Mouse (Mus musculus) frontal cortex, postnatal 14 days (tissue): ENCODE measurements around the gene Stn1.
"Not testable (repeated sequence)": the region's sequence is repeated elsewhere in the genome, so short reads cannot be mapped to it uniquely, and the experiment has no call there.

Source experiments
- DNase-seq, 2 experiments: peaks; one replicate each; pipeline ENCODE4 v3.0.0; 2022; ENCODE audit warnings: low spot score in 2 of 2

The Stn1 gene

DNA sequence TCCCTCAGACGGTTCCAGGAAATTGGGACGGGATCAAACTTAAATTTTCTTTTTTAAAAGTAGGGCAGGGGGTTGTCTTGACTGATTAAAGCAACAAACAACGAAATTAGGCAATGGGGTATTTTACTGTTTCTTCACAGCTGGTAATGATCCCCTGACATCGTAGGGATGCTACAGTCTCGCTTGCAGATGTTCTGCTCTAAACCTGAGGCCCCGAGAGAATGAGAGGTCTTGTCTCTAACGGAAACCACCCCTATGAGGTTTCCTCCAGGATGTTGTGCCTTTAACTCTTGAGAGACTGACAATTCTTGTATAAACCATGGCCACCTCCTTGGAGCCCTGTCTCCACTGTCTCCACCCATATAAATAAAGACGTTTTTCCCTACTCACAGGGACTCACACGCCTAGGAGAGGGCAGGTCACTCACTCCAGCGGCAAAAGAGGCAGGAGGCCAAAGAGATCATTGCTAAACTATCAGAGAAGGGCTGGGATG lies at the start of gene Stn1:
Gene Stn1 (minus strand): TSS at position 208 of the 493 bp plus-strand sequence.
- DNase-seq, result no peak

DNA sequence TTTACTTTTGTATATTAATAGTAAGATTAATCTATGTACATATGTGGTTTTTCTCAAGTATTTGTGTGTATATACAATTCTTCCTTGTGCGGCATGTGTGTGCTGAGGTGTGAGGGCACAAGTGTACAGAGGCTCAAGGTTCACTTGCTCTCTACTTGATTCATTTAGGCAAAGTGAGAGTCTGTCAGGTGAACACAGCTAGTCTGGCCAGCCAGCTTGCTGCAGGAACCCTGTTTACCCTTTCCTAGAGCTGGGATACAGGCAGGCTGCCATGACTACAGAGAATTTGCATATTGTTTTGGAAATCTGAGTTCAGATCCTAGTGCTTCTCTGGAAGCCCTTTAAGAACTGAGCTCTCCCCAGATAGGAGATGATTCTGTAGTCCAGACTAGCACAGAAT lies 49.7 kb upstream of the Stn1 start:
- DNase-seq, result no peak

DNA sequence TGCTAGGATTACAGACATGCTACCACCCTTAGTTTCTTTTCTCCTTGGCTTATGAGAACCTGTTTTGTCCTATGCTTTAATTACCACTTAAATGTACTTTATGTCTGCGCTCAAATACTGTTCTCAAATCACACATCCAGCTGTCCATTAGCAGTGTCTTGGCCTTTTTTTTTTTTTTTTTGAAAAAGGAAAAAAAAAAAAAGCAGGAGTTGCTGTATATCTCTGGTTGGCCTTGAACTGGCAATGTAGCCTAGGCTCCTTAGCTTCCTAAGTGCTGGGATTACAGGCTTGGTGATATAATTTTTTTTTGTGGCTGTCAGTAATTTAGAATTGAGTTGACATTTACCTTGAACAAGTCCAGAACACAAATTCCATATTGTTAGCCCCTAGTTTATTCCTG lies 48.5 kb upstream of the Stn1 start:
- no peak for DNase-seq

DNA sequence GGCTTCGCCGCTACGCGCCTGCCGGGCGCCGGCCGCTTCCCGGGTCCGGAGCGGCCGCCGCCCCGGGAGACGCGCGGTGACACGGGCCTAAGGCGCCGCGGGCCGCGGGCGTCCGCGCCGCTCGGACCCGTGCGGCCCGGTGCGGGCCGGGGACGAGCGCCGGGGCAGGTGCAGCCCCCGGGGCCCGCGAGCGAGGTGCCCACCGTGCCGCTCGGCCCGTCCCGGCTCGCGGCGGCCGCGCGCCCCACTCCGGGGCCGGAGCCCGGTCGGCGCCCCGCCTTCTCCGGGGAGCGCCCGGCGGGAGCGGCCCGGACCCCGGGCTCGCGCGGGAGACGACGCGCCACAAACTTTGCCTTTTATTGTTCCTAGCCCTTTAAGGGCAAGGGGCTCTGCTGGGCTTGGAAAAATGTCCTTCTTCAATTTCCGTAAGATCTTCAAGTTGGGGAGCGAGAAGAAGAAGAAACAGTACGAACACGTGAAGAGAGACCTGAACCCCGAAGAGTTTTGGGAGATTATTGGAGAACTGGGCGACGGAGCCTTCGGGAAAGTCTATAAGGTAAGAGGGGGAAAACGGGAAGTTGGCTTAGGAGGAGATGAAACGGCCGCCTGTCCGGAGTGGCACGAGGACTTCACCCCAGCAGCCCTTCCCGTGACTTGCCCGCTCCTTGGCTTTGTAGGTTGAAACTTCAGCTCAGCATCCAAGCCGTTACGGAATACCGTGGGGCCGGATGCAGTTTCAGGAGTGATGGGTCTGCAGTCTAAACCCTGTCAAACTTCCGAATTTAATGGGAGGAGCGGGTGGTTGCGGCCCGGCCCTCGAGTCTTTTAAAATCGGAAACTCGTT lies 42.7 kb upstream of the Stn1 start:
- DNase-seq, result no peak

DNA sequence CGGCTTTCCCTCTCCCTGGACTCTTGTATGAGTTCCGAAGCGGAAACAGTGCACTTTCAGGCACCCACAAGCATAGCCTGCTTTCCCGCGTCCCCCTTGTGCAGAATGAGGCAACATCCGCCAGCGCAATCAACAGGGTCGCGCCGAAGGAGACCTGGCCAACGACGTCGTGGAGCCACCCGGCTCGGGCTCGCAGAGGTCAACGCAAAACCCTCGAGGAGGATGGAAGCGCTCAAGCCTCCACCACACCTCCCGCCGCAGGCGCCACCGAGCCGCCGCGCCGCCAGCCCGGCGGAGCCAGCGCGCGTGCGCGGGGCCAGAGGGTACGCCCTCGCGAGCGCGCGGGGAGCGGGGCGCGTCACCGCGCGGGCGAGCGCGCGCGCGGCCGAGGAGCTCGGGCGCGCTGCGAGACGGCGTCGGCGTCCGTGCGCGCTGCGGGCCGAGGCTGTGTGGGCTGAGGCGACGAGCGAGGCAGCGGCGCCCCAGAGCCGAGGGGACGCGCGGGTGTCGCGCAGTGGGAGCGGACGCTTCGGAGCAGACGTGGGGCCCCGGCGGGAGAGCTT lies 42.0 kb upstream of the Stn1 start, which contains the start of gene Slk:
Gene Slk (plus strand): TSS at position 454 of the 563 bp plus-strand sequence.
- DNase-seq, result peak; percentile 63 to 66

DNA sequence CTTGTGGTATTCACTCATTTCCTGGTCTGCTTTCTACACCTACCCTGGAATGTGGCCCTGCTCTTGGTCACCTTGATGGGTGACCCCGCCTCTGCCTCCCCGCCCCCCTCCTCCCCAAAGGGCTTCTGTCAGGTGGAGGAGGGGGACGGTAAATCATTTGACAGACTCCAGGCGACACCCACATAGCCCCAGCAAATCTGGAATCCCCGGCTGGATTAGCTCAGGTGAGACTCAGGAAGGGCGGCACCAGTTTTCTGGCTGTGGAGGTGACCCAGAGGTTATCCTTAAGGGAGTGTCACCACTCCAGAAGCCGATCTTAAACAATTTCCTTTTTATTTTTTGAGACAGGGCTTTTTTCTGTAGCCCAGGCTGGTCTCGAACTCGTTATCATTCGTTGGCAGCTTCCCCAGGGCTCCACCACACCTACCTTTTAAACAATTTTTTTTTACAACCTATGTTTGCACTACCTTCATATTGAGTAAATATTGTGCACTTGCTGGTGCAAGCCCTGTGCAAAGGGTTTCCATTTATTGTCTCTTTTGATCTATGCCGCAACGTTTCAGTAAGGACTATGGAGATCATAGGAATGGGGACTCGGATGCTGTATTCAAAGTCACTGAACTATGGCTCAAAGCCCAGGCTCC lies 41.4 kb upstream of the Stn1 start:
- DNase-seq, result no peak

DNA sequence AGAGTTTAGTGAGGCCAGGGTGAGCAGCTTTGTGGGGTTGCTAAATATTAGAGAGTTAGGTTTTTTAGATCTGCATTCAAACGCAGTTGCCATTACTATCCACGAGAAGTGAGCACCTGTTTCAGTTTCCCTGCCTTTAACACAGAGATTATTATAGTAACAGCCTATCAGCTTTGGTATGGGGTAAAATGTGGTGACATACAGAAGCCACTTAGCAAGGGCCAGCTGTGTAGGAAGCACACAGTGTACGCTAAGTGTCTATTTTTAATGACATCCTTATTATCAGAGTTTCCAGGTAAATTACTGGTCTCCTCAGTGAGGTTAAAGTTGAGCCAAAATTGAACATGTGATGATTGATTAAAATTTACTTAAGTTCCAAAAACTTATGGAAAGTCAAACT lies 36.4 kb upstream of the Stn1 start:
- DNase-seq, result no peak

DNA sequence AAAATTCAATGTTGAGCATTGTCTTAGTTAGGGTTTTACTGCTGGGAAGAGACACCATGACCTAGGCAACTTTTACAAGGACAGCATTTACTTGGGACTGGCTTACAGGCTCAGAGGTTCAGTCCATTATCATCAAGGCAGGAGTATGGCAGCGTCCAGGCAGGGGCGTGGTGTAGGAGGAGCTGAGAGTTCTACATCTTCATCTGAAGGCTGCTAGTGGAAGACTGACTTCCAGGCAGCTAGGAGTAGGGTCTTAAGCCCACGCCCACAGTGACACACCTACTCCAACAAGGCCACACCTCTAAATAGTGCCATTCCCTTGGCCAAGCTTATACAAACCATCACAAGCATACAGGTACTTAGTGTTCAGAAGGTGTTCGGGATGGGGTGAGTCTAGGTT lies 34.7 kb upstream of the Stn1 start:
- not testable (repeated sequence) for DNase-seq

DNA sequence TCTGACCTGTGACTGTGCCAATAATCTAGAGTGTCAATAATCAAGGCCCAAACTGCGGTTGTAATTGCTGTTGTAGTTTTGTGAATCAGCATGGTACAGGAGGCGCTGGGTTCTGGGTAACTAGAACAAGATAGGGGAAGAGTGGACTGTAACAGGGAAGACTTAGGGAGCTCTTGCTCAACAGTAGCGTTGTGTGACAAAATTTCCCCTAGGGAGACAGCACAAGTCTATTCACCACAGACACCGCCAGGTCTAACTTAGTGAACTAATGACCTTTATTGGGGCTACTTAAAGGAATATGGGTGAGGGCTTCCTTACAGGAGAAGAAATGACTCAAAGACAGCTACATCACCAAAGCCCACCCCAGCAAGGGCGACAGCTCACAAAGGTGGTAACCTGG lies 32.7 kb upstream of the Stn1 start:
- DNase-seq, result no peak

DNA sequence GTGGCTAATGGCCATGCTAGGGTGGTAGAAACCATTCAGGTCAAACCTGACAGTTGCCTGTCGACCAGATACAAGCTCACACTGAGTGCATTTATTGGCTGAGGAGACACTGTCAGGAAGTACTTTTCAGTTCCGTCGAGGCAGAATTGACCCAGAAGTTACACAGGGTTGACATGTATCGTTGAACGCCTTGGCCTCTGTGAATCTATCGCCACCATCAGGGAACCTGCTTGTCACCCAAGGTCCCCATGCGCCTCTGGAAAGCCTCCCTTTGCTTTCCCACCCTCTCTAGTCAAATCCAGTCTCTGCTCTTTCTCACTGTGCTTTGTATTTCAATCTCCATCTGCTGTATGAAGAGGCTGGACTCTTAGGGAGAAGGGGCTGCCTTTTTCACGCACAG lies 28.7 kb upstream of the Stn1 start:
- no peak for DNase-seq

DNA sequence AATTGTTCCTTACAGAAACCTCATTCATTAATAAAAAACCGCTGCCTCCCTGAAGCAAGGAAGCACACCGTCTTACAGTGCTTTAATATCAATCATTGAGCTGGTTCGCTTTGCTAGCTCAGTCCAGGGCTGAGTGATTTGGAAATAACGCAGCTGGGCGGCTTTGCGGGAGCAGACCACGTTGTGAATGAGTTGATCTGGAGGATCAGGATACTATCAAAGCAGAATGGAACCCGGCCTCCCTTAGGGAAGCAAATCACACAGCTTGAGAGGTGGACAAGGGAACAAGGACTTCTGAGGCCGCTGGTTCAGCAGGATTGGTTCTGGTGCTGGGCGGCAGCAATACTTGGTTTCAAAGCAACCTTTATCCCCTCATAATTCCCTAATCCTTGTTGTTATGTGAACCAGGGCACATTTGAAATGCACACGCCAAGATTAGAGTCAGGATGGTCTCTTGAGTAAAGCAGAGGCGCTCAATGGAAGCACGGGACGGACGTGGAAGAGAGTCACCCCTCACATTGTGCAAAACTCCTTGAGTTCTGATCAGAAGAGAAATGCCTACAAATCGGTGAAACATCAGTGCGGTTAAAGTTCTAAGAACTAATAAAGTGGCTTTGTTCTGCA lies 27.8 kb upstream of the Stn1 start:
- no peak for DNase-seq

DNA sequence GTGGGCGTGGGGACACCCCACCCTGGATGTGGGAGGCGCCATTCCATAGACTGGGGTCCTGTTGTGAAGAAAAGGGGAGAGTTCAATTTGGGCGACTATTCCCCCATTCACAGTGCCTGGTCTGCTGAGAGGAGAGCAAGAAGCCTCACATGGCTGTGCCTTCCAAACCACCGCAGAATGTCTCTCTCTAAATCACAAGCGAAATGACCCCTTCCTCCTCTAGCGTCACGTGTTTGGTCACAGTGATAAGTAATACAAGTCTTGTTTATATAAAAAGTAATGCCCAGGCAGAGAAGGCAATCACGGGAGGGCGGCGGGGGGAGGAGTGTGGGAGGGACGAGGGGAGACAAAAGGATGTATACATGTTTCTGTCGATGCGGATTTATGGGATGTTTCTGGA lies 26.4 kb upstream of the Stn1 start:
- no peak for DNase-seq

DNA sequence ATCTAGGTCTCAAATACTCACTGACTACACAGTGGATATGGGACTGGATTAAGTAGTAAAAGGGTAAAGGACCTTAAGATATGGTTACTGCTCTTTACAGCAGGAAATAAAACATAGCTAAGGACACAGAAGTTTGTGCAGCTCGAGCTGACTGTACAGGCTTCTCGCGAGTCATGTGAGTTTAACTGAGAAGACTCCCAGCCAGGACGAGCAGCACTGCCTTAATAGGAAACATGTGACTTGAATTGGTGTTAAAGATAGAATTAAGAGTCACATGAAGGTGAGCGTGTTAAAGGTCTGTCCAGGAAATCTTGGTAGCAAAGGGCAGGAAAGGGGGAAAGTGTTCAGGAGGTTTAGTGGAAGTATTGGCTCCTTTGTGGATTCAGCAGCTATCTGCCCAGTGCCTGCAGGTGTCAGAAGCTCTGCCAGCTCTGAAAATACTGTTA lies 24.7 kb upstream of the Stn1 start:
- DNase-seq, result no peak

DNA sequence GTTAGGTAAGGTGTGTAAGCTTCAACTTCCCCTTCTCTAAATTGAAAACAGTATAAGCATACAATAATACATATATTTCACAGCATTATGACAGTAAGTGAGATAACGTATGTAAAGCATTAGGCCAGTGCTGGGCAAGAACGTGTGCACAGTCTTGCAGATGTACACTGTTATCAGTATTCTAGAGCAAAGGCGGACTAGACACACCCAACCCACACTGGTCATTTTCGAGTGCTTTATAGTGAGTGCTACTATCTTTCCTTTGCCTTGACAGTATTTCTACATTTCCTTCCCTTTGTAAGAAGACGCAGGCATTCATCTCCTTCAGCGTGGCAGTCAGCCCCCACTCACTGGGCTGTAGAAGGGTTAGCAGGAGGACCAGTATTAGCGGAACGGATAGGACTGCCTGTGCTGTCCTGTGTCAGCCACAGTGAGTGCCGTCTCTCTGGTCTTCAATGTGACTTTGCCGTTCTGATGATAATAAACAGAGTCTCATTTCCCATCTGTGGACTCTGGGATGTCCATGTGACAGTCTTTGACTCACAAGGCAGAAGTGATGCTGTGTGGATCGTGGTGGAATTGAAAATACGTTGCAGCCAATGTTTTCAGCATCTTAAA lies 23.3 kb upstream of the Stn1 start:
- DNase-seq, result no peak

DNA sequence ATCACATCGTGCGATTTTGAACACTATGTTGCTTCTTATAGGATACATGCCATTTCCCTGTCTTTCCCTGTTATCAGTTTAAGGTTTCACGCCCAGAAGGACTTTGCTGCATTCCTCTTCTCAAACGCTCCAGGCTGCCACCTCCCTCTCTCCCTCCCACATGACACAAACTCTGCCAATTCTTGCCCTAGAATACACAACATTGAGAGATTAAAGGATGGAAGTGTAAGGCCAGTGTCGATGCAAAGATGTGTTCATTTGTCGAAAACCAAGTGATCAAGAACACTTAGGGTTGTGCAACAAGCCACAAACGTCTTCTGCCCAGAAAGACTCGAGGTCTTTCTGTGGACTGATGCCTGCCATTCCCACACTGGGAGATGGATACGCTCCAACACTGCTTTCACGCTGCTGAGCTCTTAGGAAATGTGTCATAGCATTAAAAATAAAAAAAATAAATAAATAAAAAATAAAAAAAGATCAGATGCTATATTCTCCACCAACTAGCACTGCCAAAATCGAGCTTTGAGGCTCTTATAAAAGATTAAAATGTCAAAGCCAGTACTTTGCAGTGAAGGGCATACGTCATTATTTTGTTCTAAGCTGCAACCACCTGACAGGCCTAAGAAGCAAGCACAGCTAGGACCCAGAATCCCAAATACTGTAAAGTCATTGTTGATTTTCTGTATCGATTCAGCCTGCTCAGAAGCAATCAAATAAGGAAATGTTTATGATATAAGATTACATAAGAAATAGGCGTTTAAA lies 22.6 kb upstream of the Stn1 start:
- peak in 1 of 2 experiments; percentile 23 for DNase-seq

DNA sequence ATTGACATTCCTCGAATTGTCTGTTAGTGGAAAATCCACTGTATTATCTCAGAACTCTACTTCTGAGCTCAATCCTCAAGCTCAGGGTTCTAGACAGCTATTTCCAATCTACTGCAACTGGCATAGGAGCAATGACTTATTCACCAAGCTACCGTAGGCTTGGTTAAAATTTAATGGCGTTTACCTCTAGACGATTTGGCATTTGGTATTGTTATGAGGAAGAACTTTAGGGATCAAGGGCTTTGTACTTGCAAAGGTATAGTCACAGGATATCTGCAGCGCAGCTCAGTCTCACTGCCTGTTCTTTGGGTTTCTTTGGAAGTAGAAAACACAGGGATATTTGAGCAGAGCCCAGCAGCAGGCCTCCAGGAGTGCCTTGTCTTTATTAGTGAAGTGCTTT lies 21.8 kb upstream of the Stn1 start:
- DNase-seq, result no peak

DNA sequence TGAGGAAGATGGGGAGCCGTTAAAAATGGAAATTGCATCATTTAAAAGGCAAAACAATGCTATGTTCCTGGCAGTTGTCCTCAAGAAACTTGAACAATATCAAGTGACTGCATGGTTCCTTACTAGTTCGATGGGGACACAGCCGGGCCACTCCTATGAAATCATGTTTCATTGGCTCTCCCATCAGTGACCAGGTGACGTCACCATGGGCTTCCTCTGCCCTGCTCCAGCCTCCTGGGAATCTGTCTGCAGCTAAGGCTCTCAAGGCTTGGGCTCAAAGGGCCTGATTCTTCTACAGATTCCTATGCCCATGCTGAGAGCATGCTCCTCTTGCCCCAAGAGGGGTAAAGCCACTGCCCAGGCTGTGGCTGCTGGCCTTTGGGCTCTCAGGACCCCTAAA lies 12.3 kb upstream of the Stn1 start:
- no peak for DNase-seq

DNA sequence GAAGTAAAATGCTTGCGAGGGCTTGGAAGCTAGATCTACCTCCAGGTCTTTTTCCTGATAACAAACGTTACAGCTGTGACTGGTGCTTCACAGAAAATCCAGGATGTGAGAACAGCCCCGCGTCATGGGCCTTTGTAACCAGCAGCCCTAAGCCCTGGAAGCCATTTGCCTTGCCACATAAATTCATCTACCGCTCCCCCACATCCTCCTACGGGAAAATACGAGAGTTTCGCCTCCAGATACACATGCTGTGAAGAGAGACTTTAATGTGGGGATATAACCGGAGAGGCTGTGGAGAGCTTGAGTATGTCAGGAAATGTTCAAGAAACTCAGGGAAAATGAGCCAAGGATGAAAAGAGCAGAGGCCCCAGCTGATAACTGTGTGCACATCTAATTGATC lies 11.9 kb upstream of the Stn1 start:
- no peak for DNase-seq

DNA sequence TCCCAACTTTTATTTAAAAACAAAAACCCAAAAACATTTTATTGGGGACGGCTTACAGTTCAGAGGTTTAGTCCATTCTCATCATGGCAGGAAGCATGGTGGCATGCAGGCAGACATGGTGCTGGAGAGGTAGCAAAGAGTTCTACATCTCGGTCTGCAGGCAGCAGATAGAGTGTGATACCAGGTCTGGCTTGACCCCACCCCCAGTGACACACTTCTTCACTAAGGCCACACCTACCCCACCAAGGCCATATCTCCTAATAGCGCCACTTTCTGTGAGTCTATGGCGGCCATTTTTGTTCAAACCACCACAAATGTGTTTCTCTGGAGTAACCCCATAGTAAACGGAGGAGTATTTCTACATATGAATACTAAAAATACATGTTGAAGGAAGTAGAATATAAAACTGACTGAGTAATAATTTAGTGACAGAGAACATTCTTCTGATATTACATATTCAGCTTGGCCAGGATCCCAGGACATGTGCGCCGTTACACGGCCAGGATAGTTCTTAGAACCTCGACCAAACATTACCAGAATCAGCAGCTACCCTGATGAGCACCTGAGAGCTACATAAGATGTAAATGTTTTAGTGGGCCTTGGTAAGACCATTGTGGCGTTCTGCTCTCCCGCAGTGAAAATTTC lies 11.2 kb upstream of the Stn1 start:
- DNase-seq, result no peak

DNA sequence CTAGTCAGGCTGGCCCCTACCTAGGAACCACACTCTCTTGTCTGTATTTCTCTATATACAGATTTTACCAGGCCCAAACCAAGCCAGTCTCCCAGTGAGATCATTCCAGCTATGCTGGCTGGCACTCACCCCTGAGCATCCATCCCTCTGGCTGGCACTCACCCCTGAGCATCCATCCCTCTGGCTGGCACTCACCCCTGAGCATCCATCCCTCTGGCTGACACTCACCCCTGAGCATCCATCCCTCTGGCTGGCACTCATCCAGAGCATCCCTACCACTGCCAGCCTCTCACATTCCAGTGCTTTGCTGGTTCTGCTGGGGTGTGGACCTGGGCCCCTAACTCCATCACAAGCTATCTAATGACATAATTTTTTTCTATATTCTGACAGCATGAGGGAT lies 8.2 kb upstream of the Stn1 start:
- no peak for DNase-seq

DNA sequence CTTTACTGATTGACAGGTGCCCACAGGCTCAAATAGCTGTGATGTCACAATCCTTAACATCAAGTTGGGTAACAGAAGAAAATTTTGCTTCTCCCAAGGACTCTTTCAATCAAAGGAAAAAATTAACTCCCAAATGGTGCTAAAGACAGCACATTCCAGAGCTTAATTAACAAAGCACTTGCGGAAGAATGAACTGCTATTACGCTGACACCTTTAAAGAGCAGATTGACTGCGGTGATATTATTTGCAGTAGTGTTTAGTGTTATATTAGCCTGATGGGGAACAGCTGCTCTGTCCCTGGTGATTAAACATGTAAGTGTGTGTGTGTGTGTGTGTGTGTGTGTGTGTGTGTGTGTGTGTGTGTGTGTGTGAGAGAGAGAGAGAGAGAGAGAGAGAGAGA lies 7.7 kb upstream of the Stn1 start:
- DNase-seq, result no peak
